Mouse (Mus musculus) gastrocnemius, adult 2 months (tissue): ENCODE measurements at regions not wholly inside any gene's neighbourhood (a gene's known extent, or its start where the extent isn't known, plus 50 kb on each side); places are given as distances from the start of the nearest gene placed in this dataset.

Experiments
- DNase-seq: peaks from one replicate; pipeline ENCODE4 v3.0.0; 2022
- H3K27ac ChIP-seq: fragments of 200-600 bp; 2 replicates; pipeline ENCODE4 v1.8.1; 2022; ENCODE audit warnings: mild to moderate bottlenecking
- H3K4me3 ChIP-seq: fragments of 200-600 bp; 2 replicates; pipeline ENCODE4 v1.8.1; 2022; ENCODE audit warnings: mild to moderate bottlenecking, moderate library complexity
- CTCF ChIP-seq: fragments of 200-600 bp; IDR thresholded peaks from 2 replicates; pipeline ENCODE4 v1.8.1; 2022; ENCODE audit warnings: antibody characterized with exemption, mild to moderate bottlenecking, moderate library complexity
- intact Hi-C: fragments of 180-260 bp; cut with DNase I; formaldehyde crosslinking; loops from one replicate; pipeline ENCODE4 v1.15.1; 2025

- no peak for DNase-seq
- intact Hi-C loops, result no loop called here
- TF ChIP-seq CTCF, result no peak
- H3K4me3 ChIP-seq, result no peak overlapping the region
- H3K27ac ChIP-seq, result no peak overlapping the region
Measured at GRCm38 (mm10) chr8:50387189-50387588, 1543.4 kb upstream of the Tenm3 start.

DNA sequence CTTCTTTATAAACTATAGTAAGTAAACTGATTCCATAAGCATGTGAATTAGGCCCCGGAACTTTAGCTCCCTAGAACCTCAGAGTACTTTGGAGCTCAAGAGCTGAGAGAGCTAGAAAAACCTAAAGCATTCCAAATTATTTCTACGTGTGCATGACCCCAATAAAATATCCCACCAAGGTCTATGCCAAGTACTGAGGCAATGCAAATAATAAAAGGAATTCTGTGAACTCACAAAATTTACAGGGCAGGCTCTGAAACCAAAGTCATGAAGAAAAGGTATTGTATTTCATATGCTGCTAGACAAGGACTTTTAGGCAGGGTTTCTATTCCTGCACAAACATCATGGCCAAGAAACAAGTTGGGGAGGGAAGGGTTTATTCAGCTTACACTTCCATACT, 1539.9 kb upstream of the Tenm3 start:
- no peak for TF ChIP-seq CTCF
- no peak overlapping the region for H3K4me3 ChIP-seq
- DNase-seq, result no peak
- intact Hi-C loops, result no loop called here
- no peak overlapping the region for H3K27ac ChIP-seq

DNA sequence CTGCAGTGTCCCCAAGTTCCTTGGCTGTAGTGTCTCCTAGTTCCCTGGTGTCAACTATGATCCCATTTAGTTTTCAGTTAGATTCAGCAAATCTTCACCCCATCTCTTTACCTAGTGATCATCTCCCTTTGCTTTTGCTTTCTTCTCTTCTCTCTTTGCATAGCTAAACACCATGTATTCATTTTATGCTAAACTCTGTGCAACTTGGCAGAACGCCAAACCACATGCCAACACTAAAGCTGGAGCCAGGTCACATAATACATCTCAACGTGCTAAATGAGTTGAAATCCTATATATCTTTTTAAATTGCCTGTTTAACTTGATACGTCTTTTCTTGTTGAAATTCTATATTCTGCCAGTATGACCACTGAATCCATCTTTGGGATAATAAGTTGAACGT, 1536.0 kb upstream of the Tenm3 start:
- intact Hi-C loops, result no loop called here
- no peak for DNase-seq
- Histone ChIP-seq H3K4me3 (no peak overlapping the region), H3K27ac (no peak overlapping the region)
- no peak for TF ChIP-seq CTCF

DNA sequence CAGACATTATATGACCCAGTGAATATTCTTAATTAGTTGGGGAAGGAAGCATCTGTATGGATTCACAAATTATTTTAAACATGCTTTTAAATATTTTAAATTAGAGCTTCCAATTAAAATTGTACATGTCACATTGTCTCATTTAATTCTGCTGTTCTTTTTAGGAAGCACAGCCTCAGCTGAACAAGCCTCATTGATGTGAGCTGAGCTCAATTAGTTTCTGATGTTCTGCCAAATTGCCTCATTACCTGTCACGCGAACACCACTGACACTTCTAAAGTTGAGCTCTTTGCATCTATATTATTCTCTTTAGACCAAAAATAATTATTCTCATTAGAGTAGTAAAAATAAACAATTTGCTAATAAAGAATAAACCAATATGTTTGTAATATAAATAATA, 1530.0 kb upstream of the Tenm3 start:
- H3K4me3 ChIP-seq, result no peak overlapping the region
- TF ChIP-seq CTCF, result no peak
- no peak overlapping the region for H3K27ac ChIP-seq
- no peak for DNase-seq
- intact Hi-C loops, result no loop called here

DNA sequence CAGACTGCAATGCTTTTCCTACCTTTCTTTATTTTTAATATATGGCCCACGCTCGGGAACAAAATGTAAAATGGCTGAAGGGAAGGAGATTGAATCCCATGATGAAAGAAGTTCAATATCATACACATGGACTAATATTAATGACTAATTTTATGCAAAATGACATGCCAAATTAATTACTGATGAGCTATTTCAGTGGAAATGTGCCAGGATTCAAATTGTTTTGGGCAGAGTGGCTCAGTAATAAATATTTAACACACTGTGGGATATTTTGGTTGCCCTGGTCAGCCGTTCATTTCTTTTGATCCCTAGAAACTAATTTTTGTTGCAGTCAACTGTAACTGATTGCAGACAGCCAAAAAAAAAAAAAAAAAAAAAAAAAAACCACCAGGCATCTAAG, 1482.7 kb upstream of the Tenm3 start:
- no peak for TF ChIP-seq CTCF
- Histone ChIP-seq H3K27ac (no peak overlapping the region), H3K4me3 (no peak overlapping the region)
- no peak for DNase-seq
- intact Hi-C loops, result no loop called here

- no peak for DNase-seq
- no peak overlapping the region for H3K27ac ChIP-seq
- intact Hi-C loops, result no loop called here
- H3K4me3 ChIP-seq, result no peak overlapping the region
- TF ChIP-seq CTCF, result no peak
Measured at GRCm38 (mm10) chr8:50321356-50321963, 1477.7 kb upstream of the Tenm3 start.

DNA sequence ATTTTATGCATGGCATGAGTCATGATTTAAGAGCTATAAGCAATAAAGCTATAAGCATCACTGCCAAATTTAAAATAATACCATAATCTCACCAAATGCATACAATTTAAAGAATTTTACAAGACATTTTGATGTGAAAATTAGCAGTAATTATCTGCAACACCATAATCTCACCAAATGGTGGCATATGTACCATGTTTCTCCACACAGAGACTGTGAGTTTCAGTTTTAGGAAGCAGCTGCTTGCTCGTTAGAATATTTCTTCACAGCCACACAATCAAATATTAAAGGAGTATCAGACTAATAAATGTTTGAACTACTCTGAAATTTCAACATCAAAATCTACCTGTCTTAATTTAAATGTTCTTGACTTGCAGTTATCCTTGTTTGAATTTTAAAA, 1472.9 kb upstream of the Tenm3 start:
- no peak for TF ChIP-seq CTCF
- no peak for DNase-seq
- H3K4me3 ChIP-seq, result no peak overlapping the region
- H3K27ac ChIP-seq, result no peak overlapping the region
- intact Hi-C loops, result no loop called here

GRCm38 (mm10) chr8:50310308-50310707, 1466.6 kb upstream of the Tenm3 start:
- no peak for DNase-seq
- Histone ChIP-seq H3K4me3 (no peak overlapping the region), H3K27ac (no peak overlapping the region)
- intact Hi-C loops, result no loop called here
- no peak for TF ChIP-seq CTCF

DNA sequence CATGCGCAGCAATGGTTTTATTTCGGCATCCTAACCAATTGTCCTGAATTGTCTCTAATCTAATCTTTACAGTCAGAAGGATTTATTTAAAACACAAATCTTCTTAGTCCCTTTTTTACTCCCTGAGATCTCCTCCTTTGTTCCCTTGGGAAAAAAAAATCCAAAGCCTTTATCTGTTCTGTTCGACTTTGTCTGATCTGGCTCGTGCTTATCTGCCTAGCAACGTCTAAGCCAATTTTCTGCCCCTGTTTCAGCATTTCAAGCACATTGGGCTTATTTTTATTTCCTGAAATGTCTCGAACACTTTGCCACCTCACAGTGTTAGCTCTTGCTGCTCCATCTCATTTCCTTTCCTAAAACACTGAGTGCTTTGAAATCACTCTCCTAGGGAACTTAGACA, 1456.6 kb upstream of the Tenm3 start:
- intact Hi-C loops, result no loop called here

DNA sequence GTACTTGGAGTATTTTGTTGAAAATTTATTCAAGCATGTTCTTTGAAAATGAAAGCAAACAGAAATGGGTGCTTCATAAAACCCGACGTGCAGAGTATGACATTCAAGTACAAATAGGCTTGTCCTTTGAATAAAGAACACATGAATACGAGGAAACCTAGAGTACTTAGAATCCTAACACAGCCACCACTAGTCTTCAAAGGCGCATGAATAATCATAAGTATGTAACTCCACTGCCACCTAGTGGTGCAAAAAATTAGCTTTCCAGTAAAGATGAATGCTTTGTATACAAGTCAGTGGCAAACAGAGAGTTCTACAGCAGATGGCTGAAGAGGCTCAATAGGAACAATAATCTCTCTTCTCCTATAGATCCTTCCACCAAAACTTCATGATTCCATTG, 1449.8 kb upstream of the Tenm3 start:
- no peak for DNase-seq
- intact Hi-C loops, result no loop called here

More for the DNA sequence above, 1456.6 kb upstream of the Tenm3 start:
- no peak for TF ChIP-seq CTCF
- Histone ChIP-seq H3K27ac (no peak overlapping the region), H3K4me3 (no peak overlapping the region)
- DNase-seq, result no peak

GRCm38 (mm10) chr8:50292158-50292557, 1448.4 kb upstream of the Tenm3 start:
- intact Hi-C loops, result no loop called here
- peak; percentile 76 for TF ChIP-seq CTCF
- peak; percentile 27 for DNase-seq
- H3K4me3 ChIP-seq, result no peak overlapping the region
- H3K27ac ChIP-seq, result no peak overlapping the region

More for the DNA sequence above, 1449.8 kb upstream of the Tenm3 start:
- no peak overlapping the region for H3K4me3 ChIP-seq
- TF ChIP-seq CTCF, result peak; percentile 73
- no peak overlapping the region for H3K27ac ChIP-seq

GRCm38 (mm10) chr8:50276346-50276745, 1432.6 kb upstream of the Tenm3 start:
- Histone ChIP-seq H3K4me3 (no peak overlapping the region), H3K27ac (no peak overlapping the region)
- intact Hi-C loops, result no loop called here
- TF ChIP-seq CTCF, result no peak
- no peak for DNase-seq

DNA sequence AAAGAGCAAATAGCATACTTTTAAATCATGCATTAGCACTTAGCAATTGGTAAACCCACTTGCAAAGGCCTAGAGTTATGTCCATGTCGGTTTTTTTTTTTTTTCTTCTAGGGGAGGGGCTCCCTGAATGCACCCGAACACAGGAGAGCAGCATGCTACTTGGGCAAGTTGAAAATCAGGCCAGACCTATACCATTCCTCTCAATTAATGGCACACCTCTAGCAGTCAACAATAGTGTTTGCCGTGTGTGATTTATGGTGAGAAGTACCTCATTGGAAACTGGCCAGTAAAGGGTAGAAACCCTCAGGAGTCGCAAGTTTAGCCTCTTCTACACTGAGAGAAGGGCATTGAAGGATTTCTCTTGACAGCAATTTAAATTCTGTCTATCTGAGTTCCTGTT, 1421.0 kb upstream of the Tenm3 start:
- intact Hi-C loops, result no loop called here
- DNase-seq, result no peak
- no peak for TF ChIP-seq CTCF
- H3K4me3 ChIP-seq, result no peak overlapping the region
- H3K27ac ChIP-seq, result no peak overlapping the region
